Mouse (Mus musculus) limb, embryonic 12.5 days (tissue): ENCODE results near the gene Umps. TPM values are rescaled to one million over a fixed set of nuclear protein-coding genes. Genes with fewer than 3 reads are reported as not detected.

ENCODE experiments used
- ATAC-seq: fragments of 200-750 bp; cut with Nextera tagmentation; 2 replicates; pipeline ENCODE4 v1.8.0; 2017; ENCODE audit warnings: low read depth, moderate TSS enrichment; ENCODE audit not compliant: insufficient number of reproducible peaks, insufficient read depth, low FRiP score, low TSS enrichment
- H3K27ac ChIP-seq: fragments of 300-500 bp; sonication (generic); 2 replicates; pipeline ENCODE4 v1.5.1; 2016; ENCODE audit warnings: mild to moderate bottlenecking, moderate library complexity
- H3K27me3 ChIP-seq: fragments of 300-500 bp; sonication (generic); 2 replicates; pipeline ENCODE4 v1.6.1; 2016; ENCODE audit warnings: mild to moderate bottlenecking, moderate library complexity
- H3K36me3 ChIP-seq: fragments of 300-500 bp; sonication (generic); 2 replicates; pipeline ENCODE4 v1.6.1; 2016; ENCODE audit warnings: mild to moderate bottlenecking, moderate library complexity
- H3K4me1 ChIP-seq: fragments of 300-500 bp; sonication (generic); replicated peaks from 2 replicates; pipeline ENCODE4 v1.6.1; 2016
- H3K4me2 ChIP-seq: fragments of 300-500 bp; sonication (generic); 2 replicates; pipeline ENCODE4 v1.6.1; 2016; ENCODE audit warnings: mild to moderate bottlenecking, moderate library complexity
- H3K4me3 ChIP-seq: fragments of 300-500 bp; sonication (generic); replicated peaks from 2 replicates; pipeline ENCODE4 v1.5.1; 2016; ENCODE audit warnings: mild to moderate bottlenecking
- H3K9ac ChIP-seq: fragments of 300-500 bp; sonication (generic); replicated peaks from 2 replicates; pipeline ENCODE4 v1.6.1; 2016; ENCODE audit warnings: mild to moderate bottlenecking, moderate library complexity
- H3K9me3 ChIP-seq: fragments of 300-500 bp; sonication (generic); 2 replicates; pipeline ENCODE4 v1.6.1; 2016; ENCODE audit warnings: mild to moderate bottlenecking, moderate library complexity
- WGBS: fragments of 180-500 bp; shearing (Covaris S2); methylation state at CpG from one replicate; pipeline ENCODE4 v1.1.7; 2016; 5-methylcytosine and 5-hydroxymethylcytosine counted together
- polyA plus RNA-seq: library from polyadenylated mRNA; unstranded; fragments of >200 nt; fragmentation: Nextera tagmentation; extraction: Ambion mirVana; gene quantifications from 2 replicates; pipeline ENCODE4 v1.2.1, GENCODE M21; 2016

The Umps gene
- polyA plus RNA-seq, 1 experiment from 2014 or later = 67.9 TPM

DNA sequence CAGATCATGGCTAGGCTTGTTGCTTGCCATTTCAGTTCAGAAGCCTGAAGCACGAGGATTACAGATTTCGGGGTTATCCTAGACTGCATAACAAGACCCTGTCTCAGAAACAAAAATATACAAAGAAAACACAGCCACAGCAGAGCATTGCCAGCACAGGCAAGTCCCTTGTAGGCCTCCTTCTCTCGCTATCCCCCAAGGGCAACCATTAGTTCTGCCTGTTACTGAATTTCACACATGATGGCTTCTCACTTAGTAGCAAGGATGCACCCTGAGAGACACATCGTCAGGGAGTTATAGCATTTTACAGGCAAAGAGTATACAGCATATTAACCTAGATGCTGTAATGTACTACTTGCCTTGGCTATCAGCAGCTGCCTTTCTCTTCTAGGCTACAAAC, 58.6 kb downstream of the Umps start:
- no peak overlapping the region for H3K9ac ChIP-seq
- peaks cover 25% of the 10 kb centered on the region for H3K4me1 ChIP-seq
- H3K9me3 ChIP-seq = 0 out of 2 replicates have a peak, but pooled peaks cover 3% of the 10 kb centered on the region
- ATAC-seq = no peak
- H3K4me2 ChIP-seq = no peak overlapping the region
- H3K36me3 ChIP-seq = peaks cover 40% of the 10 kb centered on the region
- H3K4me3 ChIP-seq = no peak overlapping the region
- no peaks in the 10 kb centered on the region for H3K27me3 ChIP-seq
- 76% methylated on average over 4 of the region's 4 CpGs for WGBS
- no peak overlapping the region for H3K27ac ChIP-seq

Other genes with a start within 250 kb of the Umps start
- gene Muc13, start 173.0 kb downstream of the Umps start, polyA plus RNA-seq = 0.11 and 0.18 TPM in 2 replicates
- 77.9 and 86.0 TPM in 2 replicates for gene Itgb5, start 137.4 kb downstream of the Umps start, polyA plus RNA-seq